Mouse (Mus musculus) regulatory T cell (primary cell): ENCODE data around the gene C87499.

Experiments
- in situ Hi-C: fragments of 300-600 bp; cut with MboI, MseI; formaldehyde crosslinking; loops from one replicate; pipeline ENCODE4 v1.15.1; 2025; ENCODE audit warnings: high pct_unique_total_duplicates

The C87499 gene

GRCm38 (mm10) chr4:88634311-88634710, at the start of gene C87499:
Gene C87499 (minus strand): TSS chr4:88634411.
- in situ Hi-C loops: loop anchor here (5.0 kb wide), 1 partner anchor 77 kb away; the partner anchor contains the start of gene Ifna15

GRCm38 (mm10) chr4:88683812-88684211, 49.6 kb upstream of the C87499 start, which contains the start of gene Ifna2:
Gene Ifna2 (minus strand): TSS chr4:88683912.
- in situ Hi-C loops: no loop called here

GRCm38 (mm10) chr4:88681353-88681752, 47.1 kb upstream of the C87499 start:
- in situ Hi-C loops: no loop called here

- in situ Hi-C loops: no loop called here
Measured at GRCm38 (mm10) chr4:88680362-88680761, 46.2 kb upstream of the C87499 start.

GRCm38 (mm10) chr4:88676824-88677223, 42.6 kb upstream of the C87499 start, which contains the start of gene Ifna16:
Gene Ifna16 (minus strand): TSS chr4:88676924.
- in situ Hi-C loops: no loop called here

GRCm38 (mm10) chr4:88655461-88655860, 21.2 kb upstream of the C87499 start:
- in situ Hi-C loops: no loop called here

GRCm38 (mm10) chr4:88653644-88654043, 19.4 kb upstream of the C87499 start:
- in situ Hi-C loops: no loop called here

- in situ Hi-C loops: no loop called here
Measured at GRCm38 (mm10) chr4:88644359-88644758, 10.1 kb upstream of the C87499 start, which contains the start of gene Ifna13. Gene Ifna13 (minus strand): TSS chr4:88644459.

- in situ Hi-C loops: no loop called here
Measured at GRCm38 (mm10) chr4:88642526-88642925, 8.3 kb upstream of the C87499 start.

- in situ Hi-C loops: no loop called here
Measured at GRCm38 (mm10) chr4:88641077-88641831, 7.0 kb upstream of the C87499 start.

- in situ Hi-C loops: no loop called here
Measured at GRCm38 (mm10) chr4:88640704-88641076, 6.5 kb upstream of the C87499 start.

GRCm38 (mm10) chr4:88603276-88603675, 30.9 kb downstream of the C87499 start, which contains the start of gene Ifna12:
Gene Ifna12 (minus strand): TSS chr4:88603376.
- in situ Hi-C loops: no loop called here

GRCm38 (mm10) chr4:88592285-88592684, 41.9 kb downstream of the C87499 start, which contains the start of gene Ifna9:
Gene Ifna9 (minus strand): TSS chr4:88592385.
- in situ Hi-C loops: no loop called here
